Mouse (Mus musculus) erythroblast, embryonic 14.5 days (primary cell): ENCODE data around the gene Atp1b3. TPM values are rescaled to one million over a fixed set of nuclear protein-coding genes. Genes with fewer than 3 reads are reported as not detected.

Experiments used
- H3K27me3 ChIP-seq: 2 replicates; pipeline ENCODE4 v1.6.1; 2012; ENCODE audit warnings: inconsistent platforms; ENCODE audit not compliant: control insufficient read depth
- H3K36me3 ChIP-seq: 2 replicates; pipeline ENCODE4 v1.6.1; 2012; ENCODE audit warnings: mild to moderate bottlenecking, inconsistent platforms; ENCODE audit not compliant: control insufficient read depth
- H3K4me1 ChIP-seq: 2 replicates; pipeline ENCODE4 v1.6.1; 2012; ENCODE audit warnings: inconsistent platforms; ENCODE audit not compliant: control insufficient read depth
- H3K4me3 ChIP-seq: replicated peaks from 2 replicates; pipeline ENCODE3; 2012; ENCODE audit warnings: moderate library complexity, mild to moderate bottlenecking, inconsistent platforms
- H3K9me3 ChIP-seq: 2 replicates; pipeline ENCODE4 v1.6.1; 2012; ENCODE audit warnings: low read length, inconsistent platforms, mixed read lengths; ENCODE audit not compliant: control insufficient read depth
- GATA1 ChIP-seq: IDR thresholded peaks from 2 replicates; pipeline ENCODE4 v1.6.1; 2012; ENCODE audit warnings: low read length, inconsistent platforms, mixed read lengths
- TAL1 ChIP-seq: IDR thresholded peaks from 3 replicates; pipeline ENCODE4 v1.6.1; 2012; ENCODE audit warnings: low read length, inconsistent platforms, mixed read lengths
- polyA plus RNA-seq: library from polyadenylated mRNA; stranded (reverse); fragments of >175 nt; gene quantifications from 2 replicates; pipeline ENCODE4 v1.2.3, GENCODE M21; 2012

Atp1b3 gene
- polyA plus RNA-seq, 1 experiment, result 10.7 TPM

GRCm38 (mm10) chr9:96350010-96350409 is 14.2 kb downstream of the Atp1b3 start:
- Histone ChIP-seq H3K27me3 (no peaks in the 10 kb centered on the region), H3K9me3 (no peaks in the 10 kb centered on the region), H3K4me1 (peaks cover 19% of the 10 kb centered on the region), H3K4me3 (no peak overlapping the region), H3K36me3 (peaks cover 26% of the 10 kb centered on the region)
- no peak for TF ChIP-seq GATA1
- TF ChIP-seq TAL1, result no peak

GRCm38 (mm10) chr9:96348885-96349284 is 15.4 kb downstream of the Atp1b3 start:
- Histone ChIP-seq H3K36me3 (peaks cover 29% of the 10 kb centered on the region), H3K9me3 (no peaks in the 10 kb centered on the region), H3K27me3 (no peaks in the 10 kb centered on the region), H3K4me1 (peaks cover 15% of the 10 kb centered on the region), H3K4me3 (no peak overlapping the region)
- TF ChIP-seq TAL1 (no peak), GATA1 (no peak)

- Histone ChIP-seq H3K36me3 (peaks cover 45% of the 10 kb centered on the region), H3K4me1 (peaks cover 6% of the 10 kb centered on the region), H3K4me3 (no peak overlapping the region), H3K9me3 (no peaks in the 10 kb centered on the region), H3K27me3 (no peaks in the 10 kb centered on the region)
- TF ChIP-seq GATA1 (no peak), TAL1 (no peak)
Observed at GRCm38 (mm10) chr9:96345750-96346149, 18.5 kb downstream of the Atp1b3 start.

- TF ChIP-seq TAL1 (no peak), GATA1 (no peak)
- H3K27me3 ChIP-seq, result no peaks in the 10 kb centered on the region
- peaks cover 94% of the 10 kb centered on the region for H3K36me3 ChIP-seq
- H3K9me3 ChIP-seq, result no peaks in the 10 kb centered on the region
- H3K4me1 ChIP-seq, result peaks cover 11% of the 10 kb centered on the region
- no peak overlapping the region for H3K4me3 ChIP-seq
Observed at GRCm38 (mm10) chr9:96331146-96331545, 33.1 kb downstream of the Atp1b3 start.

GRCm38 (mm10) chr9:96328226-96328625 is 36.0 kb downstream of the Atp1b3 start:
- Histone ChIP-seq H3K27me3 (no peaks in the 10 kb centered on the region), H3K9me3 (no peaks in the 10 kb centered on the region), H3K36me3 (peaks cover 90% of the 10 kb centered on the region), H3K4me3 (no peak overlapping the region), H3K4me1 (peaks cover 11% of the 10 kb centered on the region)
- TF ChIP-seq GATA1 (no peak), TAL1 (no peak)

GRCm38 (mm10) chr9:96326496-96326923 is 37.7 kb downstream of the Atp1b3 start:
- no peaks in the 10 kb centered on the region for H3K27me3 ChIP-seq
- TF ChIP-seq TAL1 (no peak), GATA1 (no peak)
- no peaks in the 10 kb centered on the region for H3K9me3 ChIP-seq
- H3K36me3 ChIP-seq, result peaks cover 92% of the 10 kb centered on the region
- peaks cover 10% of the 10 kb centered on the region for H3K4me1 ChIP-seq
- no peak overlapping the region for H3K4me3 ChIP-seq

GRCm38 (mm10) chr9:96324502-96324901 is 39.7 kb downstream of the Atp1b3 start:
- Histone ChIP-seq H3K36me3 (peaks cover 93% of the 10 kb centered on the region), H3K4me3 (no peak overlapping the region), H3K27me3 (no peaks in the 10 kb centered on the region), H3K9me3 (no peaks in the 10 kb centered on the region), H3K4me1 (no peaks in the 10 kb centered on the region)
- TF ChIP-seq GATA1 (no peak), TAL1 (no peak)

- TF ChIP-seq GATA1, result no peak
- TF ChIP-seq TAL1, result no peak
- H3K9me3 ChIP-seq, result no peaks in the 10 kb centered on the region
- no peak overlapping the region for H3K4me3 ChIP-seq
- H3K36me3 ChIP-seq, result peaks cover 94% of the 10 kb centered on the region
- H3K4me1 ChIP-seq, result no peaks in the 10 kb centered on the region
- no peaks in the 10 kb centered on the region for H3K27me3 ChIP-seq
Observed at GRCm38 (mm10) chr9:96322411-96323152, 41.7 kb downstream of the Atp1b3 start.

- H3K36me3 ChIP-seq, result peaks cover 100% of the 10 kb centered on the region
- no peak for TF ChIP-seq GATA1
- no peak for TF ChIP-seq TAL1
- no peaks in the 10 kb centered on the region for H3K9me3 ChIP-seq
- H3K27me3 ChIP-seq, result no peaks in the 10 kb centered on the region
- H3K4me1 ChIP-seq, result no peaks in the 10 kb centered on the region
- H3K4me3 ChIP-seq, result no peak overlapping the region
Observed at GRCm38 (mm10) chr9:96320551-96320980, 43.7 kb downstream of the Atp1b3 start.

GRCm38 (mm10) chr9:96319333-96319732 is 44.9 kb downstream of the Atp1b3 start:
- Histone ChIP-seq H3K27me3 (no peaks in the 10 kb centered on the region), H3K4me3 (no peak overlapping the region), H3K36me3 (peaks cover 100% of the 10 kb centered on the region), H3K4me1 (no peaks in the 10 kb centered on the region), H3K9me3 (no peaks in the 10 kb centered on the region)
- TF ChIP-seq TAL1, result no peak
- TF ChIP-seq GATA1, result no peak
